Mouse (Mus musculus) liver, embryonic 14.5 days (tissue): ENCODE measurements around the gene Rabggtb. TPM values are rescaled to one million over a fixed set of nuclear protein-coding genes. Genes with fewer than 3 reads are reported as not detected.
"Not testable (repeated sequence)": the region's sequence is repeated elsewhere in the genome, so short reads cannot be mapped to it uniquely, and the experiment has no call there.

ENCODE experiments used
- ATAC-seq: fragments of 200-750 bp; cut with Nextera tagmentation; 2 replicates; pipeline ENCODE4 v1.8.0; 2017; ENCODE audit warnings: moderate number of reproducible peaks, mild to moderate bottlenecking, moderate library complexity; ENCODE audit not compliant: insufficient read depth
- DNase-seq, 3 experiments: peaks; one replicate each; pipeline ENCODE4 v3.0.0-alpha.2; 2012 to 2013; ENCODE audit warnings: low read depth in 3 of 3, low spot score in 3 of 3
- H3K27ac ChIP-seq: fragments of 300-500 bp; sonication (generic); 2 replicates; pipeline ENCODE4 v1.5.1; 2014; ENCODE audit warnings: moderate library complexity, mild to moderate bottlenecking, control low read depth, inconsistent platforms
- H3K27me3 ChIP-seq: fragments of 300-500 bp; sonication (generic); 2 replicates; pipeline ENCODE4 v1.6.1; 2014; ENCODE audit warnings: mild to moderate bottlenecking, low read length, moderate library complexity; ENCODE audit not compliant: control insufficient read depth, insufficient read depth
- H3K36me3 ChIP-seq: fragments of 300-500 bp; sonication (generic); replicated peaks from 2 replicates; pipeline ENCODE4 v1.6.1; 2014; ENCODE audit warnings: low read depth; ENCODE audit not compliant: control insufficient read depth, insufficient read depth
- H3K4me1 ChIP-seq, 2 experiments: fragments of 200-500 bp in 1 of 2; fragments of 300-500 bp in 1 of 2; sonication (generic) in 1 of 2; replicated peaks; 2 replicates each; pipeline ENCODE4 v1.6.1; 2012 to 2014; ENCODE audit warnings: antibody characterized with exemption in 1 of 2, inconsistent platforms in 1 of 2, low read length in 1 of 2; ENCODE audit not compliant: control insufficient read depth in 2 of 2, insufficient read depth in 2 of 2
- H3K4me2 ChIP-seq: fragments of 300-500 bp; sonication (generic); 2 replicates; pipeline ENCODE4 v1.6.1; 2014; ENCODE audit warnings: low read depth, mild to moderate bottlenecking, control low read depth, moderate library complexity
- H3K4me3 ChIP-seq, 2 experiments: fragments of 200-500 bp in 1 of 2; fragments of 300-500 bp in 1 of 2; sonication (generic) in 1 of 2; 2 replicates each; pipeline ENCODE4 v1.5.1; 2012 to 2014; ENCODE audit warnings: low read depth in 2 of 2, low read length in 2 of 2, mild to moderate bottlenecking in 2 of 2, control low read depth in 1 of 2, inconsistent platforms in 1 of 2, moderate library complexity in 1 of 2; ENCODE audit not compliant: insufficient read depth in 1 of 2
- H3K9ac ChIP-seq: fragments of 300-500 bp; sonication (generic); replicated peaks from 2 replicates; pipeline ENCODE4 v1.6.1; 2014; ENCODE audit warnings: mild to moderate bottlenecking, control low read depth, moderate library complexity
- H3K9me3 ChIP-seq: fragments of 300-500 bp; sonication (generic); 2 replicates; pipeline ENCODE4 v1.6.1; 2016; ENCODE audit warnings: low read length, mixed read lengths; ENCODE audit not compliant: control insufficient read depth
- CTCF ChIP-seq: IDR thresholded peaks from 2 replicates; pipeline ENCODE4 v1.5.1; 2016; ENCODE audit warnings: antibody characterized with exemption, low read depth, control low read depth
- EP300 ChIP-seq: IDR thresholded peaks from 2 replicates; pipeline ENCODE4 v1.6.1; 2016; ENCODE audit warnings: antibody characterized with exemption, low read depth
- WGBS: fragments of 180-500 bp; shearing (Covaris S2); extraction: QIAGEN DNeasy Blood & Tissue Kit; methylation state at CpG from one replicate; pipeline ENCODE4 v1.1.7; 2014; ENCODE audit not compliant: insufficient replicate concordance; 5-methylcytosine and 5-hydroxymethylcytosine counted together
- polyA plus RNA-seq, 2 experiments: library from polyadenylated mRNA; depleted of rRNA in 1 of 2; stranded (reverse) in 1 of 2; unstranded in 1 of 2; fragments of >200 nt; fragmentation: Nextera tagmentation in 1 of 2; extraction: Ambion mirVana in 1 of 2; gene quantifications; 2 replicates each; pipeline versions ENCODE4 v1.2.1 to v1.2.3; 2012 to 2014

Gene Rabggtb
- polyA plus RNA-seq, 2 experiments = 45.5 to 85.5 TPM

DNA sequence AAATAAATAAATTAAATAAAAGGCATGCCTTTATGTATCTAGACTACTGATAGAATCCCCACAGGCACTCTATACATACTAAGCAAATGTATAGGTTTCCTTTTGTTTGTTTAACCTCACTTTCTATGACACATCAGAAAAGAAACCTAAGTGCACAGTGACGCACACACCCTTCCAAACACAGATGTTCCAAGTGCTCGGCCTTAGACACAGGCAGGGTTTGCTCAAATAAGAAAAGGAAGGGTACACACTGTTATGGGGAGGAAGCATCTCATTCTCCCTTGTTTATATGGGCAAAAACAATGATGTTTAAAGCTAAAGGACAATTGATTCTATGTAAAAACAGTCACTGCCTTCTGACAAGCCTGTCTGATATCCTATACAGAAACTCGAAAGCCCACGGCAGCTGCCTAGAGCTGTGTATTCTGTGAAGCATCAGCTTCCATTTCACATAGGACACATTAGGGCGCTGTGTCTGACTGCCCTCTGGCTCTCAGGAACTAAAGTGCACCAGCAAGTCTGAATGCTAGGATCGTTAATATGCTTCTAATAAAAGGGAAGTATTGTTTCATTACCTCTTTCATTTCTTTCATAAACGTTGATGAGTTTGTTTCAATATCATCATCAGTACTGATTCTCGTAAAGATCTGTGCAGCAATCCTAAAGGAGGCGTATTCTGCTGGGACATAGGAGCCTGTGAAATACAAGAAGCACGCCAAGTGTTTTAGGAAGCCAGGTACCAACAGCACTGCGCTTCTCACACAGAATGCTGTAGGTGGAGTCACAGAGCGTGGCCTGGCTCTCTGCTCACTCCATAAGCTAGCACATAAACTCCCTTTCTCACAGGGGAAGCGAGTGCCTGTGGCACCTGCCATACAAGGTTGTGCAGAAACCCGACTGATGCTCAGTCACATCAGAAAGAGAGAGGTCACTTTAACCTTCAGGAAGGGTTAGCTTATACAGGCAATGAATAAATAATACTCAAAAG is 45.4 kb downstream of the Rabggtb start:
- Histone ChIP-seq H3K4me1 (peaks cover 0 to 4% of the 10 kb centered on the region in 2 experiments; a peak in 1 of 4 replicates), H3K4me2 (no peak overlapping the region), H3K9ac (no peak overlapping the region), H3K4me3 (no peak overlapping the region), H3K9me3 (no peaks in the 10 kb centered on the region), H3K27me3 (no peaks in the 10 kb centered on the region), H3K36me3 (no peaks in the 10 kb centered on the region), H3K27ac (no peak overlapping the region)
- TF ChIP-seq CTCF (peak; percentile 49), EP300 (no peak)
- 72% methylated on average over 14 of the region's 14 CpGs for WGBS
- ATAC-seq (no peak), DNase-seq (no peak)

DNA sequence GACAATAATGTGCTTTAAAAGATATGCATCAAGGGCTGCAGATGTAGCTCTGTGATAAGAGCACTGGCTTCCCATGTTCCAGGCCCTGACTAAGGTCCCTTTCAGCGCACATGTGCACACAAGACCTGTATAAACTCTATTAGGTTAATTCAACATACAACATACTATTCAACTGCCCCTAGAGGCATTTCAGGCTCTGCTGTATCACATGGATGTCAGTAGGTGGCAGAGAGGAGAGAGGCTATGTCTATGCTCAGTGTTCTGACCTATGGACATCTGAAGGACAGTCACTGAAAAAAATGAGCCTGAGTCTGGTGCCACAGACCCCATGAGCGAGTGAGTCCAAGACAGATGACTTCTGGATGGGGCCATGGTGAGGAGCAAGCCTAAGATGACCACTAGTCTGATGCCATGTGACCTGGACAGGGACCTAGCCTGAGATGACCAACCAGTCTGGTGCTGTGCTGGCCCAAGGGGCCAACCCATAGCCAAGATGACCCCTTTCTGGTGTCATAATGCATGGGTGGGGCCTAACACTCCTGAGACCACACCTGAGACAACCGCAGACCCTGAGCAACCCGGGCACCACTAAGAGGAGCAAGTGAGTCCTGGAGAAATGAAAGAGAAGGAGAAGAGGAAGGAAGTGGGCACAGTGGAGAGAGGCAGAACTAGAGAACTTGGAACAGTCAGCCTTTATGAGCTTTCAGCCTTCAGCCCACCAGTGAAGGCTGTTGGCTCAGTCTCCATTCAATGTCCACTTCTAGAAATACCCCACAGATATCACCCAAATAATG is 48.0 kb downstream of the Rabggtb start:
- WGBS = 46% methylated on average over 4 of the region's 4 CpGs
- ATAC-seq (no peak), DNase-seq (no peak)
- H3K4me2 ChIP-seq = no peak overlapping the region
- no peaks in the 10 kb centered on the region for H3K9me3 ChIP-seq
- H3K9ac ChIP-seq = no peak overlapping the region
- no peaks in the 10 kb centered on the region for H3K36me3 ChIP-seq
- peaks cover 9 to 13% of the 10 kb centered on the region in 2 experiments for H3K4me1 ChIP-seq
- no peak overlapping the region for H3K27ac ChIP-seq
- no peaks in the 10 kb centered on the region for H3K27me3 ChIP-seq
- no peak for TF ChIP-seq EP300
- peak; percentile 56 for TF ChIP-seq CTCF
- H3K4me3 ChIP-seq = no peak overlapping the region

DNA sequence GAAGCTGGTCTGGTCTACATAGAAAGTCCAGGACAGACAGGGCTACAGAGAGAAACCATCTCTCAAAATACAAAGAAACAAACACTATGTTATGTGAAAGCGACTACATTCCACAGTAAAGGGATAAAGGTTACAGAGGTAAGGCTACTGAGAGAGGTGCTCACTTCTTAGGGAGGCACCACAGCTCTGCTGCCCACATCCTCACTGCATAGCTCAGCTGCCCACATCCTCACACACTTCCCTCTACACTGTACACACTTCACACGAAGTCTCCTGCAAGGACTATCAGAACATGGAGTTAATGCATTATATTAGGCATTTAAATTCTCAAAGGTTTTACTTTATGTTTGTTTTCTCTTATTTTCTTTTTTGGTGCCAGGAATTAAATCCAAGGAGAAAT is 49.0 kb downstream of the Rabggtb start:
- no peak overlapping the region for H3K4me3 ChIP-seq
- no peak overlapping the region for H3K4me2 ChIP-seq
- no peaks in the 10 kb centered on the region for H3K36me3 ChIP-seq
- ATAC-seq (no peak), DNase-seq (no peak)
- H3K4me1 ChIP-seq = peaks cover 14 to 21% of the 10 kb centered on the region in 2 experiments
- H3K9ac ChIP-seq = no peak overlapping the region
- no peaks in the 10 kb centered on the region for H3K9me3 ChIP-seq
- 50% methylated on average over 2 of the region's 2 CpGs for WGBS
- no peak for TF ChIP-seq EP300
- no peak for TF ChIP-seq CTCF
- H3K27ac ChIP-seq = no peak overlapping the region
- no peaks in the 10 kb centered on the region for H3K27me3 ChIP-seq

DNA sequence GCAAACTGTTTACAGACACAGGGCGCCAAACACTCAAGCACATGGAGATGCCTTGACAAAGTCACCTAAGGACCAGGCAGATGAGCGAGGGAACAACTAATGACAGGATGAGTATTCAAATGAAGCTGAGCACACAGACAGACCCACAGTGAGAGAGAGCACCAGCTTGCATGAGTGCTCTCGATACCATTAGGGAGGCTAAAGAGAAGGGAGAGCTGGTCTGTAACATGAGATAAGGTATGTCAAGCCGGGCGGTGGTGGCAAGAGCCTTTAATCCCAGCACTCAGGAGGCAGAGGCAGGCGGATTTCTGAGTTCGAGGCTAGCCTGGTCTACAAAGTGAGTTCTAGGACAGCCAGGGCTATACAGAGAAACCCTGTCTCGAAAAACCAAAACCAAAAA is 52.4 kb downstream of the Rabggtb start:
- DNase-seq = peak in 2 of 3 experiments; percentile 56
- H3K36me3 ChIP-seq, H3K9ac ChIP-seq, H3K4me2 ChIP-seq, H3K27me3 ChIP-seq, H3K4me3 ChIP-seq, H3K9me3 ChIP-seq: not testable (repeated sequence)
- WGBS = 42% methylated on average over 8 of the region's 8 CpGs
- Histone ChIP-seq H3K4me1 (peaks cover 16 to 26% of the 10 kb centered on the region in 2 experiments), H3K27ac (peak overlapping the region; percentile 6)
- peak; percentile 89 for ATAC-seq
